Mouse (Mus musculus): ENCODE measurements around the gene Cep295nl.

DNA sequence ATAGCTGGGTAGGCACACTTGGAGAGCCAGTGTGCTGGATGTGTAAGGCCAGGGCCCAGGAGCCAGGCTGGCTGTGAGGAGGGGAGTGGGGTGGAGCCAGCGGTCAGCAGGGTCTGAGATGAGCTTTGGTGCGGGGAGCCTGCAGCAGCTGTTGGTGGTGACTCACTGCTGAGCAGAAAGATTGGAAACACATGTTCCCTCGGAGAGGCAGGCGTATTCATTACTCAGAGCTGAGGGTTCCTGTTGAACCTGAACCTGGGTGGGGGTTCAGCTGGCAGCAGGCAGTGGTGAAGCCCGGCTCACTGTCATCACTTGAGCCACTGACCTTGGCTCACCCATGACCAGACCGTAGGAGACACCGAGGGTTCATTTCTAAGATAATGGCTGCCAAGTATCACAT lies 22.9 kb upstream of the Cep295nl start:
- TF ChIP-seq ZNF384 (IDR thresholded peaks at IDR 0.05; ENCODE audit: low read depth, low read length) (no peak), MAFK (IDR thresholded peaks at IDR 0.05; ENCODE audit: insufficient read depth, low read depth, low read length) (no peak)

Measured in ES-E14 (cell line).